Mouse (Mus musculus) bone marrow macrophage, adult 2 months (primary cell): ENCODE results near the gene Ptgis.

Source experiments
- CTCF ChIP-seq: IDR thresholded peaks from 2 replicates; pipeline ENCODE4 v1.5.1; 2012; ENCODE audit warnings: low read depth, mild to moderate bottlenecking, low read length, moderate library complexity
- POLR2A ChIP-seq: IDR thresholded peaks from 2 replicates; pipeline ENCODE4 v1.6.1; 2012; ENCODE audit warnings: mild to moderate bottlenecking, low read depth, low read length, borderline replicate concordance

DNA sequence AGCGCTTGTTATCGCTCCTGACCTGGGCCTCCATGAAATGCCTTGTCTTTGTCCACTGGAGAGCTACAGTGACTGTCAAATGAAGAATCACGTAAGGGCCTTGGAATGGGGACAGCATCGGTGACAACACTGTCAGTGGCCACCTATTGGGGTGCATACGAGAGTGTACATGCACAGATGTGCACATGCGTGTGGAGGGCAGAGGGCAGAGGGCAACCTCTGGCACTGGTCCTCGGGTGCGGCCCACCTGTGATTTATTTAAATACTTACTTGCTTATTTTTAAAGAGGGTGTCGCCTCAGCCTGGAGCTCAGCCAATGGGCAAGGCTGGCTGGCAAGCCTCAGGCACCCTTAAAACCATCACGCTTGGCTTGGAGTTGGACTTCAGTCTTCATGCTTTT lies 22.0 kb upstream of the Ptgis start:
- TF ChIP-seq POLR2A (no peak), CTCF (no peak)
